Mouse (Mus musculus) olfactory bulb, adult 2 months (tissue): Measurements from ENCODE around the gene Naxd. TPM values are rescaled to one million over a fixed set of nuclear protein-coding genes. Genes with fewer than 3 reads are reported as not detected.

Experiments used
- H3K27ac ChIP-seq: fragments of 200-500 bp; 2 replicates; pipeline ENCODE4 v1.5.1; 2012; ENCODE audit warnings: low read depth, low read length; ENCODE audit not compliant: insufficient read depth
- H3K4me1 ChIP-seq: fragments of 200-500 bp; 2 replicates; pipeline ENCODE4 v1.6.1; 2012; ENCODE audit warnings: low read length; ENCODE audit not compliant: control insufficient read depth, insufficient read depth
- H3K4me3 ChIP-seq: fragments of 200-500 bp; 2 replicates; pipeline ENCODE4 v1.5.1; 2012; ENCODE audit warnings: mild to moderate bottlenecking, low read depth, low read length, moderate library complexity; ENCODE audit not compliant: insufficient read depth
- CTCF ChIP-seq: fragments of 200-500 bp; IDR thresholded peaks from 2 replicates; pipeline ENCODE4 v1.5.1; 2012; ENCODE audit warnings: low read depth, mild to moderate bottlenecking, low read length, moderate library complexity; ENCODE audit not compliant: insufficient read depth
- POLR2A ChIP-seq: fragments of 200-500 bp; IDR thresholded peaks from 2 replicates; pipeline ENCODE4 v1.6.1; 2012; ENCODE audit warnings: mild to moderate bottlenecking, low read depth, low read length, moderate library complexity; ENCODE audit not compliant: insufficient read depth
- WGBS: fragments of 180-500 bp; shearing (Covaris S2); methylation state at CpG from one replicate; pipeline ENCODE4 v1.1.7; 2018; 5-methylcytosine and 5-hydroxymethylcytosine counted together
- polyA plus RNA-seq: library from polyadenylated mRNA; stranded (reverse); fragments of >200 nt; gene quantifications from 2 replicates; pipeline ENCODE4 v1.2.4, GENCODE M21; 2012; ENCODE audit warnings: low replicate concordance; ENCODE audit not compliant: missing spikeins, insufficient read depth, insufficient read length

The Naxd gene
- polyA plus RNA-seq, 1 experiment: not detected

DNA sequence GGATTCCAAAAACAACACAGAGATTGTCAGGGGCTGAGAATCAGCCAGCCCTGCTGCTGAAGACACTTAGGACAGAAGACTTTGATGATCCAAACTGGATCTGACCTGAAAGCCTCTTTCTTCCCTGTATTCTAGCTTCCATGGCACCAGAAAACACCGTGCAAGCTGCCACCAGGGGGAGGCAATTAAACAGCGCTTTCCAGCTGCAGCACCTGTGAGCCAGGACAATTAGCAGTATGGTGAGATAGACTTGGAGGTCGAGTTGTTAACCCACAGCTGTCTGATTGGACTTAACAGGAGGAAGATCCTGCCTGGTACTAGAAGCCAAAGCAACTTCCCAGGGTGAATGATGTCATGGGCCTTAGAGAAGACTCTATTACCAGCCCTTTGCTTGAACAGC is 28.2 kb upstream of the Naxd start:
- H3K4me1 ChIP-seq: no peaks in the 10 kb centered on the region
- H3K27ac ChIP-seq: no peak overlapping the region
- H3K4me3 ChIP-seq: no peak overlapping the region
- WGBS: 12% methylated on average over 3 of the region's 3 CpGs
- TF ChIP-seq POLR2A (no peak), CTCF (peak; percentile 32; the same call in 1 of the 2 replicates)

DNA sequence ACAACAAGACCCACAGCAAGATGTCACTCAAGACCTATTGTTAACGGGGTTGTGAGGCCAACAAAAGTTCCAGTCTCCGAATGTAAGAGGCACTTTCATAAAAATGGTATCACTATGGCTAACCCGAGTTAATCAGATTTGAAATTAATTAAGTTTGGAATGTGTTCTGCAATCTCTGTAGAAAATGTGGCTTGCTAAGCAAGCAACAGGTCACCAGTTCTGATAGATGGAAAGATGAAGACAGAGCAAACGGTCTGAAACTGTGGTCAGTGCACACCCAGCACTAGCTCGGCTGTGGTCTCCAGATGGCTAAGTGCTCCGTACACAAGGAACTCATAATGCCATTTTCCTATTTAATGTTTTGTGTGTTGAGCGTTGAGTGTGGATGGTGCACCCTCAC is 26.6 kb upstream of the Naxd start:
- H3K27ac ChIP-seq: no peak overlapping the region
- H3K4me1 ChIP-seq: no peaks in the 10 kb centered on the region
- H3K4me3 ChIP-seq: no peak overlapping the region
- 83% methylated on average over 7 of the region's 7 CpGs for WGBS
- TF ChIP-seq CTCF (no peak), POLR2A (no peak)

DNA sequence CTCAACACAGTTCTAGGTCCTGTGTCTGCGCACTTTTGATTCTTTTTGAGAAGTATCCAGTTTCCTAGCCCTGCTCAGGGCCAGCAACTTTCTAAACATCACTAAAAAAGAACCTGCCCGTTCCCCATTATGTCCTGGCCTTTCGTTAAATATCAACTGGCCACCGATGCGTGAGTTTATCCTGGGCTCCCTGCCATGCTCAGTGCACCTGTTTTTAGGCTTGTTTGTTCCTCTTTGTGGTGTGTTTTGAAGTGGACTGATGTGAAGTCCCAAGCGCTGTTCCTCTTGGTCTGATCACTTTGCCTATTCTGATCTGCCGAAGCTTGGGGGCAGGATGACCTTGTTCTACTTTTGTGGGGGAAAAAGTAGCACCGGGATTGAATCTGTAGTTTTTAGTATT is 26.0 kb upstream of the Naxd start:
- no peak overlapping the region for H3K27ac ChIP-seq
- H3K4me1 ChIP-seq: peaks cover 2% of the 10 kb centered on the region; the same call in 1 of the 2 replicates
- TF ChIP-seq CTCF (no peak), POLR2A (no peak)
- WGBS: 49% methylated on average over 8 of the region's 8 CpGs
- H3K4me3 ChIP-seq: no peak overlapping the region

DNA sequence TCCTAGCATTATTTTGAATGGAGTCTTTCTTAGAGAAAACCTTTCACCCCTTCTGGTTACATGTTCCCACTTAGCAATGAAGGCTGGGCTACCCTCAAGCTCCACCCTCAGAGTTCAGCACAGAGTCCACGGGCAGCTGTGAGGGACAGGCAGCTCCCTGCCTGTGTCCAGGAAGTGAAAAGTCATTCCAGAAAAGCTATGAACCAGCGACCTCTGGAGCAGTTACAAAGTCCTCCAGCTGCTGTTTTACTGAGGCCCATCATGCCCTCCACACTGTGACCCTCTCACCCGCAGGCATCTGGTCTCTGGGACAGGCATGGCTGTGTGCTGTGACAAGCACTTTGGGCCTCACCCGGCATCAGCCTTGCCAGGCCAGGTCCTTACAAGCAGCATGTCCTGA is 24.2 kb upstream of the Naxd start:
- H3K4me1 ChIP-seq: peaks cover 13% of the 10 kb centered on the region
- no peak overlapping the region for H3K4me3 ChIP-seq
- TF ChIP-seq CTCF (no peak), POLR2A (no peak)
- peak overlapping the region; percentile 12; the same call in 1 of the 2 replicates for H3K27ac ChIP-seq
- 67% methylated on average over 4 of the region's 4 CpGs for WGBS

DNA sequence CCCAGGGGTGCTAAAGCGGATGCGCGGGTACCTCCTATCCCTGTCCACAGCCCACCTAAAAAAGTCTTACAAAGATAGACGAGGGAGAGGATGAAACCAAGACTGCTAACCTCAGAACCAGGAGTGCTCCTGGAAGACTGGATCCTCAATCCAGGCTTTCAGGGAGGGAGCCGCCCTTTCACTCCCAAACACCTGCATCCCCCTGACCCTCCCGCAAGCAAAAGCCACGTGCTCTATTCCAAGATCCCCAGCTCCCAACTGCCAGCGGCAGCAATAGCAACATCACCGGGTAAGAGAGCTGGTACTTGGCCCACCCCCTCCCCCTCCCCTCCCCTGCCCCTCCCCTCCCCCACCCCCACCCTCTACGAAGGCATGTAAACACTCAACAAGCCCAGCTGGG is 21.9 kb upstream of the Naxd start:
- Histone ChIP-seq H3K27ac (no peak overlapping the region), H3K4me3 (no peak overlapping the region), H3K4me1 (peaks cover 21% of the 10 kb centered on the region)
- TF ChIP-seq CTCF (no peak), POLR2A (no peak)
- 40% methylated on average over 9 of the region's 10 CpGs for WGBS

DNA sequence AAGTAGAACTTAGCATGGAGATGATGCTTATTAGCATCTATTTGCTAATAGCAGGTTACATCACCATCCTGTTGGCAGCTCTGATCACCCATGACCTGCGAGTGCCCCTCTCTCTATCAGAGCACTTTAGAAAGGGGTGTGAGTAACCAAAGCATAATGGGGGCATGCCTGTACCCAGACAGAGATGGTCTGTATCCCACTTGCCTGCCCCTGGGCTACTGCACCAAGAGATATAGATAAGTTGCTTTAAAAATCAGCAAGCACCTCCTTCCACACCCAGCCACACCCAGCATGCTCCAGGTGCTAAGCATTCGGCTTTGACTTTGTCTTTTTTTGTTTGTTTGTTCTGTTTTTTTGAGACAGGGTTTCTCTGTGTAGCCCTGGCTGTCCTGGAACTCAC is 21.4 kb upstream of the Naxd start:
- TF ChIP-seq POLR2A: no peak
- no peak for TF ChIP-seq CTCF
- Histone ChIP-seq H3K4me1 (peaks cover 21% of the 10 kb centered on the region), H3K4me3 (no peak overlapping the region), H3K27ac (no peak overlapping the region)
- 66% methylated on average over 2 of the region's 2 CpGs for WGBS

DNA sequence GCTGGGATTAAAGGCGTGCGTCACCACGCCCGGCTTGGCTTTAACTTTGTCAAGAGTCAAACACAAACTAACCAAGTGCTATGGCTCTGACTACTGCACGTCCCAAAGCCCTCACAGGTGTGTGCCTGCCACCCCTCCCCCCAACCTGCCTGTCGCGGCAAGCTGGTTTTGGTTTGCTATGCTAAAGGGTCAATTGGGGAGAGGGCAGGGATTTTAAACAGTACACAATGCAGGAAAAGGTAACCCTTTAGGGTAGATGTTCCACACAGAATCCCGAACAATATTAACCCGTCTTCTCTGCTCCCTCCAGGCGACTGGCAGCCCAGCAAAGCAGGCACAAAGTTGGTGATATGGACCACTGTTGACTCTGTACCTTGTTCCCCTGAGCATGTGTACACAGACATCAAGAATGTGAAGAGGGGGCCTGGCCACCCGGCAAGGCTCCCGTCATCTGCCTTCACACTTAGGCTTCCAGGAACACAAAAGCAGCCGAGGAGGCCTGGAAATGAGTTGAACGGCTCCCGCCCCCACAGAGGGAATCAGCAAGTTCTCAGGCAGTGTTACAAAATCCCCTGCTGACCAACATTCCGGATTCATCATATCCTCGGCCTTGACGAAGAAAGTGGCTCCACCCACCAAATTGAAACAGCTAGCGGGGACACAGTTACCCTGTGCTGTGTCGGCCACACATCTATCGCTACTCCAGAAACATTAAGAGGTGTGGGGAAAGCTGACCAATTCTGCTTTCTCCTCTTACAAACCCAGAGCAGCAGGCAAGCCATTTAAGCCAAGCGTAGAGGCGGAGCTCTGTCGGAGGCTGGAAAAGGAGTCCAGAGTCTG is 20.7 kb upstream of the Naxd start:
- H3K4me1 ChIP-seq: peaks cover 21% of the 10 kb centered on the region
- H3K4me3 ChIP-seq: peak overlapping the region; percentile 16
- no peak for TF ChIP-seq POLR2A
- TF ChIP-seq CTCF: no peak
- WGBS: 32% methylated on average over 24 of the region's 24 CpGs
- H3K27ac ChIP-seq: no peak overlapping the region

DNA sequence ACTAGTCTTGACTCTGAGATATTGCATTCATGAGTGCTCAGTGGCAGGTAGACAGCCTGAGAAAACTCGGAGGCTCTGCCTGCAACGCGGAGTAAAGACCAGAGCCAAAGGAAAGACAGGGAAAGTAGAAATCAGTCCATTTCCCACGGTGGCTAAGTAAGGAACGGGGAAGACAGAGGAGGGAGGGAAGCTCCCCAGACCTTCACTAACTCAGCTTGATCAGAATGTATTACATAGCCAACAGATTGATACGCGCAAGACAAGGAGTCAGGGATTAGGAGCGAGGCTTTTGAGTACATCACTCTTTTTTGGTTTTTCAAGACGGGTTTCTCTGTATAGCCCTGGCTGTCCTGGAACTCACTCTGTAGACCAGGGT is 20.1 kb upstream of the Naxd start:
- Histone ChIP-seq H3K27ac (no peak overlapping the region), H3K4me1 (peaks cover 21% of the 10 kb centered on the region), H3K4me3 (peak overlapping the region; percentile 16)
- no peak for TF ChIP-seq CTCF
- TF ChIP-seq POLR2A: no peak
- 20% methylated on average over 9 of the region's 9 CpGs for WGBS

DNA sequence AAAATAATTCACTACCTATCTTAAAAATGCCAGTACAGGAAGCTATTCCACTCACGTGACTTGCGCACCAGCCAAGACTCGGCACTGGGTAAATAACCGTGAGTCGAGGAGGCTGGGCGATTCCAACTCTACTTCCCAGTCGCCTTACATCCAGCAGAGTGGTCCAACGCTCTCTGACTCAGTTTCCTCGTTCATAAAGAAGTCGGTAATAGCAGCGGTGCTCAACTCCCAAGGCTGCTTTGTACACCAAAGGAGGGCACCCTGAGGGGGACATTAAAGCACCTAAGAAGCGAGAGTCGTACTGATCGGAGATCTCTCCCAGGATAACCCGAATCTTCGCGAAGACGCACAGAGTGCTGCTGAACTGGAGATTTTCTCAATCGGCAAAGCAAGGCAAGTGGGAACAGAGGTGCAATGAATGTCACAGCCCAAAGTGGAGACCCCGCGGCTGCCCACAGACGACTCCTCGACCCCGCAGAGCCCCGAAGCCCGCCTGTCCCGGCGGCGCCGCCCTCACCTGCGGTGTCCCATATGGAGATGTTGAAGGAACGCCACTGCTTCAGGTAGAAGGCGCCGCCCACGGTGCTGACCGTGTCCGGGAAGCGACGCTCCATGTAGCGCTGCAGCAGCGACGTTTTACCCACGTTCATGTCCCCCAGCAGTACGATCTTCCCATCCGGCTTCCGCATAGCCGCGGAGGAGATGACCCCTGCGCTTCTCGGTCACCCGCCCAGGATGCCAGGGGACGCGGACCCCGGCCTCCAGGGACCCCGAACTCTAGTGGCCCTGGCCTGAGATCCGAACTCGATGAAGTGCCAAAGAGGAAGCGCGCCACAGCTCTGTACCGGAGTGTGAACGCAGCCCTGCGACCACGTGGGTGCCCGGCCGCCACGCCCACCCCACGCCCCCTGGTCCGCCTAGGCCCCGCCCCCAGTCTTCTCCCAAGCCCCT is 19.2 kb upstream of the Naxd start, which contains the start of gene Rab20:
Rab20 (minus strand) TSS at position 900 of the 951 bp plus-strand sequence.
- no peak within 1 kb of the TSS for H3K27ac ChIP-seq
- H3K4me1 ChIP-seq: peaks cover 21% of the 10 kb centered on the region
- peak within 1 kb of the TSS; percentile 43 for H3K4me3 ChIP-seq
- under 1% methylated on average over 69 of the region's 69 CpGs for WGBS
- no peak for TF ChIP-seq POLR2A
- TF ChIP-seq CTCF: no peak
